Mouse (Mus musculus): ENCODE measurements at regions not wholly inside any gene's neighbourhood (a gene's known extent, or its start where the extent isn't known, plus 50 kb on each side); places are given as distances from the start of the nearest gene placed in this dataset.

DNA sequence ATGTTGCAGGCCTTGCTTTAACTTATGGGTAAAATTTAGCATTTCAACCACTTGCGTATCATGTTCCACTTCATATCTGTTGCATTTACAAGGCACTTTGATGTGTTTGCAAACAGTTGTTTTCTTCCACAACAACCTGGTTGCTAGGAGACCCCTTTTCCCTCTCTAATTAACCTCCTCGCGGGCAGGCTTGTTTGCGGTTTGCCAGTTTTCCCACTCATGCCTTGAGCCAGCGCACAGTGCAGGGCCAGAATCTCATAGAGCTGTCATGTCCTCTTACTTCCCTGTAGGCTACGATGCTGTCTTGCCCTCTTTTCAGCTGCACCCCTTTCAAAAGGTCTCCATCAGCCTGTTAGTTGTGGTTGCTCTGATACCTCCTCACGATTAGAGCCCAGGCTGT is 199.3 kb downstream of the Tgfb2 start:
- Histone ChIP-seq H3K27ac (ENCODE audit: insufficient read depth, low read length) (no peak overlapping the region), H3K4me1 (ENCODE audit: control insufficient read depth, insufficient read depth, low read length) (no peaks in the 10 kb centered on the region), H3K4me3 (ENCODE audit: insufficient read depth, low read length) (no peak overlapping the region)
- TF ChIP-seq POLR2A (IDR thresholded peaks at IDR 0.05; ENCODE audit: extremely low read depth, insufficient read depth, low read length) (no peak), CTCF (IDR thresholded peaks at IDR 0.05; ENCODE audit: extremely low read depth, insufficient read depth, low read length) (no peak)

DNA sequence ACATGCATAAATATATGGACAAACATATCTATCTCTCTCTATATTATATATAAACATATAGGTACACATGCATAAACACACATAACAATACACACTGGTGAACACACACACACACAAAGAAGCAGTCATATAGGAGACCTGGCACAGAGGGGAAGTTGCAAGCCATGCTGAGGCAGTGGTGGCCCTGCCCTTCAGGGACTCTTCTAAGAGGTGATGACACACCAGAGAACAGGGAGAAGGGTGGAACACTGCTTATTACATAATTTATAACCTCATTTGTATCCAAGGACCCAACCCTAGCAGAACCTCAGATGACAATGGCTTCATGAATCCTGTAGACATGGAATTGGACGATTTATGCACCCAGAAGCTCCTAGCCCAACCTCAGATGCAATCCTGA is 199.9 kb downstream of the Tgfb2 start:
- Histone ChIP-seq H3K4me1 (ENCODE audit: control insufficient read depth, insufficient read depth, low read length) (no peaks in the 10 kb centered on the region), H3K27ac (ENCODE audit: insufficient read depth, low read length) (no peak overlapping the region), H3K4me3 (ENCODE audit: insufficient read depth, low read length) (no peak overlapping the region)
- no peak for TF ChIP-seq CTCF (IDR thresholded peaks at IDR 0.05; ENCODE audit: extremely low read depth, insufficient read depth, low read length)
- no peak for TF ChIP-seq POLR2A (IDR thresholded peaks at IDR 0.05; ENCODE audit: extremely low read depth, insufficient read depth, low read length)

DNA sequence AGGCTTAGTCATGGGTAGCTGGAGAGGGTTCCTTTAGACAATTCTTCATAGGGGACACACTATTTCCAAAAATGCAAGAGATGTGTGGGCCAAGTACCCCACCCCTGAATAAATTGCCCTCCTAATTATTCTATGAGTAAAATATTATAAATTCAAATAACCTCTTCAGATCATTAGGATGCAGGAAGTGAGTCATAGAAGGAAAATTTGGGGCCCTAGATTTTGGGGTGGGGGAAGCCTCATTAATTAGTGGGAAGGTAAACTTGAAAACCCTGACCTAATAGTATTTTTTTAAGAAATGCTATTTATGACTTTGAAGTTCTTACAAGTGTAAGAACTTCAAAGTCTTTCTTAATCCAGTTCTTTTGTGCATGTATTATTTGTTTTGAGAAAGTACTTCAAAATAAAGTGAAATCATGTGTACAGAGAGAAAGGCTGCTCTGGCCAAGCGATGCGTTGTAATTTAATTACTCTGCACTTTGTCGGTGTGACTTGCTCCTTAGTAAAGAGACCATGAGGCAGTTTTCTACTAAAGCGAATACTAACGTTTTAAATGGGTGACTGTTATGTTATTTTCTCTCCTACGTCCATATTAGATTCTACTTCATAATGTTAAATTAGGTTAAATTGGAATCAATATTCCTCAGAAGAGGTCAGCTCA is 200.6 kb downstream of the Tgfb2 start:
- TF ChIP-seq POLR2A (IDR thresholded peaks at IDR 0.05; ENCODE audit: extremely low read depth, insufficient read depth, low read length) (no peak), CTCF (IDR thresholded peaks at IDR 0.05; ENCODE audit: extremely low read depth, insufficient read depth, low read length) (no peak)
- H3K4me3 ChIP-seq (ENCODE audit: insufficient read depth, low read length), result no peak overlapping the region
- no peaks in the 10 kb centered on the region for H3K4me1 ChIP-seq (ENCODE audit: control insufficient read depth, insufficient read depth, low read length)
- no peak overlapping the region for H3K27ac ChIP-seq (ENCODE audit: insufficient read depth, low read length)

DNA sequence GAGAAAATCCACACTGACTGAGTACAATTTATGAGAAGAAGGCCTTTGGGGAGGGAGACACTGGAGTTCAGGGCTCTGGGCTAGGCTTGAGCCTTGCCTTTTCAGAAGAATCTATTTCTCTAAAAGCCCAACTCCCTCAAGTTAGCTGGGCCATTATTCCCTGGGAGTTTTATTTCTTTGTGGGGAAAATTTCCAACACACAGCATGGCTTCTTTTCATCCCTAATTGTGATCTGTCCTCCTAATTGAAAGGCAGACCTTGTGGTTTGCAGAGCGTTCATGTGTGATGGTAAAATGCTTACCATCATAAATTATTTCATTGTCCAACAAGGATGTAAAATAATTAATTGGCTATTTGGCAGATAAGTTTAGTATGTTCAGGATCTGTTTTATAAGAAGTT is 204.1 kb downstream of the Tgfb2 start:
- TF ChIP-seq POLR2A (IDR thresholded peaks at IDR 0.05; ENCODE audit: extremely low read depth, insufficient read depth, low read length), result no peak
- TF ChIP-seq CTCF (IDR thresholded peaks at IDR 0.05; ENCODE audit: extremely low read depth, insufficient read depth, low read length), result no peak

DNA sequence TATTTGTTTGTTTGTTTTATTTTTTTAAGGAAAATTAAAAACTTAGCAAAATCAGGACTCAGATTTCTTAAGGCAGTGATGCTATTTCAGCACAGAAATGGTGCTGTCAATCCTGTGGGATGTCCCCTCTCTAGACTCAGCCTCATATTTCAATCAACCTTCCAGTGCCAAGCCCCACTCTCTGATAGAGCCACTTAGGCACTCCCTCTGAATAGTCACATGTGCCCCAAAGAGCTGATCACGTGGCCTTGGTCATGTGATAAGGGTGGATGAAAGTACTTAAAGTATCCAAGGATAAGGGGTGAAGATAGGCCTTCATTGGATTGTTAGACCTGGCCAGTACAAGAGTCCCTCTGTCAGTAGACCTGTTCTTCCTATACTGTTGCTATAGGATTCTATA is 207.9 kb downstream of the Tgfb2 start:
- no peak overlapping the region for H3K4me3 ChIP-seq (ENCODE audit: insufficient read depth, low read length)
- no peaks in the 10 kb centered on the region for H3K4me1 ChIP-seq (ENCODE audit: control insufficient read depth, insufficient read depth, low read length)
- TF ChIP-seq CTCF (IDR thresholded peaks at IDR 0.05; ENCODE audit: extremely low read depth, insufficient read depth, low read length), result no peak
- no peak for TF ChIP-seq POLR2A (IDR thresholded peaks at IDR 0.05; ENCODE audit: extremely low read depth, insufficient read depth, low read length)
- no peak overlapping the region for H3K27ac ChIP-seq (ENCODE audit: insufficient read depth, low read length)

More for the DNA sequence above, 204.1 kb downstream of the Tgfb2 start:
- no peak overlapping the region for H3K27ac ChIP-seq (ENCODE audit: insufficient read depth, low read length)
- no peaks in the 10 kb centered on the region for H3K4me1 ChIP-seq (ENCODE audit: control insufficient read depth, insufficient read depth, low read length)
- no peak overlapping the region for H3K4me3 ChIP-seq (ENCODE audit: insufficient read depth, low read length)

DNA sequence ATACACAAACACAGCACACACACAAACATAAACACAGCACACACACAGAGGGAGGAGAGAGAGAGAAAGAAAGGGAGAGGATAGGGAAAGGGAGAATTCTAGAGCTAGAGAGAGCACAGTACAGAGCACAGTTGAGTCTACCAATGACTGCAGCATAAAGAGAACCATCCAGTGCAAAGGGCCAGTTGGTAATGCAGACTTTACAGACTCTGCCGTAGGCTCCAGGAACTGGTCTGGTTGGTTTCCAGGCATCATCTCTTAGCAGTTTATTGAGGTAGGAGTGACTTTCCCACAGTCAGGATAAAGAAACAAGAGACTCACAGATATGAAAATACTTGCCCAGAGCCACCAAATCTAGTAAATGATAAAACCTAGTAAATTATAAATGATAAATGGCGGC is 208.5 kb downstream of the Tgfb2 start:
- H3K27ac ChIP-seq (ENCODE audit: insufficient read depth, low read length), result no peak overlapping the region
- no peaks in the 10 kb centered on the region for H3K4me1 ChIP-seq (ENCODE audit: control insufficient read depth, insufficient read depth, low read length)
- TF ChIP-seq POLR2A (IDR thresholded peaks at IDR 0.05; ENCODE audit: extremely low read depth, insufficient read depth, low read length) (no peak), CTCF (IDR thresholded peaks at IDR 0.05; ENCODE audit: extremely low read depth, insufficient read depth, low read length) (no peak)
- no peak overlapping the region for H3K4me3 ChIP-seq (ENCODE audit: insufficient read depth, low read length)

DNA sequence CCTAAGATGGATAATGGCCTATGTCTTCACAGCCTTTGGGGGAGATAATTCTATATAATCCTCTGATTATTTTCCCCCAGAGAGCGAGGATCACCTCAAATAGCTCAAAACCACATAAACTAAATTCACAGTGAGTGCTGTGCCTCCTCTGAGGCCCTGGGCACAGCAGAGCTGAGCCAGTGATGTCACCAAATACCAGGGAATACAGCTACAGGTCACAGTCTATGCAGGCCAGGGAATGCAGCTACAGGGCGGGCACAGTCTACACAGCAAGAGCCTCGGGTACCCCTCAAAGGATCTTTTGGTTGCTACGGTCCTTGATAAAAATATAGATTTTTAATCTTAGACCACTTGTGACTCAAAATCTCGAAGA is 211.4 kb downstream of the Tgfb2 start:
- TF ChIP-seq CTCF (IDR thresholded peaks at IDR 0.05; ENCODE audit: extremely low read depth, insufficient read depth, low read length) (no peak), POLR2A (IDR thresholded peaks at IDR 0.05; ENCODE audit: extremely low read depth, insufficient read depth, low read length) (no peak)
- H3K27ac ChIP-seq (ENCODE audit: insufficient read depth, low read length), result no peak overlapping the region

DNA sequence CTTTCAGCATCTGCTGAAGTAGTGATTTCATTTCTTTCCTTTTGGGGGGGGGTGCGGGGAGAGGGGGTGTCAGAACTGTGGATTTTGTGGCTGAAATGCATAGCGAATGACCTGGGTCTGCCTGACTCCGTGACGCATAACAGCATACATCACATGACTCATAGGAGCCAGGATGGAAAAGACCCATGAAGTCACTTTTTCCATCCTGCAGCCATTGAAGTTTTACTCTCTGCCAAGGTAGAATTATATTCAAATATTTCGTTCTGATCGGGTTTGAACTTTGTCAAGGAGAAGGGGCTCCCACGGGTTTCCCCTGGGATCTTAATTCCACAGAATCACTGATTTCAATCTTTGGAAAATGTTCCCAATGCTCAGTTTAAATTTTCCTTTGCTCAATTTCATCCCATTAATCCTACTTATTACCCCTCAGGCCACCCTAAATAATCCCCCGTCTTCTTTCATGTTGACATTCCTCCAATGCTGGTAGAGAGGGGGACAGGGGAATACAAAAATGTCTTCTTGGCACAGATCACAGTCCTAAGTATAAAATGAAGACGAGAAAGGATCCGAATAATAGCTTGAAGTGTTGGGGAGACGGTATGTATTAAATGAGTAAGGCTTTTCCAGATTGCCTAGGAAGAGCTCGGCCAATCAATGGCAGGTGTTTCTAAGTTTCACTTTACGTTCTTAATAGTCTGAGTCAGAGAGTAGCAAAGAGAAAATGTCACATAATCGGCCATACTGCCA is 212.0 kb downstream of the Tgfb2 start:
- H3K4me3 ChIP-seq (ENCODE audit: insufficient read depth, low read length), result no peak overlapping the region
- H3K27ac ChIP-seq (ENCODE audit: insufficient read depth, low read length), result no peak overlapping the region
- H3K4me1 ChIP-seq (ENCODE audit: control insufficient read depth, insufficient read depth, low read length), result no peaks in the 10 kb centered on the region
- TF ChIP-seq POLR2A (IDR thresholded peaks at IDR 0.05; ENCODE audit: extremely low read depth, insufficient read depth, low read length) (no peak), CTCF (IDR thresholded peaks at IDR 0.05; ENCODE audit: extremely low read depth, insufficient read depth, low read length) (no peak)

More for the DNA sequence above, 211.4 kb downstream of the Tgfb2 start:
- no peaks in the 10 kb centered on the region for H3K4me1 ChIP-seq (ENCODE audit: control insufficient read depth, insufficient read depth, low read length)
- no peak overlapping the region for H3K4me3 ChIP-seq (ENCODE audit: insufficient read depth, low read length)

DNA sequence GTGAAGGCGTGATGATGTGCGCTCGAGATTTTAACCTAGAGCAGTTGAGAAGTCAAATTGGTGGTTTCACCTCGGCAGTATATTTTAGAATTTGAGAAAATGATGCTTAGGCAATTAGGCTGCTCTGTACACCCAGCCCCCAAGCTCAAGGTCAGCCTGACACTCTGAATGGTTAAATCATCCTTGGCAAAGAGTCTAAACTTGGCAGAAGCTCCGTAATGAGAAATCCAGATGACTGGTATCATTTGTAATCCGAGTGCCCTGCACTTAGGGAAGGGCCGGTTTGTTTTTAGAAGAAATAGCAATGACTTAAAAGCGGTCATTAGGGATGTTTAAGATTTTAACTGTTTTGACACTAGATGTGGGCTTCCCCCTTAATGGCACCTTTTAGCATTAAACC is 223.6 kb downstream of the Tgfb2 start:
- Histone ChIP-seq H3K4me1 (ENCODE audit: control insufficient read depth, insufficient read depth, low read length) (no peaks in the 10 kb centered on the region), H3K4me3 (ENCODE audit: insufficient read depth, low read length) (no peak overlapping the region), H3K27ac (ENCODE audit: insufficient read depth, low read length) (no peak overlapping the region)
- TF ChIP-seq POLR2A (IDR thresholded peaks at IDR 0.05; ENCODE audit: extremely low read depth, insufficient read depth, low read length) (no peak), CTCF (IDR thresholded peaks at IDR 0.05; ENCODE audit: extremely low read depth, insufficient read depth, low read length) (no peak)

DNA sequence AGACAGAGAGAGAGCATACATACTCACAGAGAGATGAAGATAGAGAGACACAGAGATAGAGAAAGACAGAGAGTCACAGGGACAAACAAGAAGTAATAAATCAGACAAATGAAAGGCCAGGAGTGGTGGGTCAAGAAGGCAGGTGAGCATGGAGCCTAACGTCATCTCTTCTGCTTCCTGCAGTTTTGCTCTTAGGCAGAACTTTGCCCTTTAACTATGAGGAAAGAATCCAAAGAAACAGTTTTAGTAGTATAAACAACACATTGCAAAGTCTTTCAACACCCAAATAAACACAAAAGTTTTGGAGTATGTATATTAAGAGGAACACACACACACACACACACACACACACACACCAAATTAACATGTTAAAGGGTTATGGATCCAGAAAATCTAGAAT is 225.8 kb downstream of the Tgfb2 start:
- TF ChIP-seq POLR2A (IDR thresholded peaks at IDR 0.05; ENCODE audit: extremely low read depth, insufficient read depth, low read length) (no peak), CTCF (IDR thresholded peaks at IDR 0.05; ENCODE audit: extremely low read depth, insufficient read depth, low read length) (no peak)
- Histone ChIP-seq H3K27ac (ENCODE audit: insufficient read depth, low read length) (no peak overlapping the region), H3K4me1 (ENCODE audit: control insufficient read depth, insufficient read depth, low read length) (no peaks in the 10 kb centered on the region), H3K4me3 (ENCODE audit: insufficient read depth, low read length) (no peak overlapping the region)

All from cortical plate, adult 2 months (tissue).